Mouse (Mus musculus) ES-E14 (cell line): ENCODE results near the gene Tnfsf10. TPM values are rescaled to one million over a fixed set of nuclear protein-coding genes. Genes with fewer than 3 reads are reported as not detected.

ENCODE experiments used
- DNase-seq: peaks from one replicate; pipeline ENCODE4 v3.0.0-alpha.2; 2013; ENCODE audit warnings: low read depth, low spot score
- H3K27ac ChIP-seq: 2 replicates; pipeline ENCODE4 v1.5.1; 2012; ENCODE audit warnings: low read depth, mild to moderate bottlenecking, low read length, moderate library complexity, mixed read lengths; ENCODE audit not compliant: poor library complexity, insufficient read depth, severe bottlenecking
- H3K36me3 ChIP-seq: 2 replicates; pipeline ENCODE4 v1.6.1; 2012; ENCODE audit warnings: mild to moderate bottlenecking, low read length, moderate library complexity, mixed read lengths; ENCODE audit not compliant: control insufficient read depth, poor library complexity, insufficient read depth, severe bottlenecking
- H3K4me1 ChIP-seq, 2 experiments: fragments of 150-350 bp in 1 of 2; sonication (generic) in 1 of 2; 2 replicates each; pipeline ENCODE4 v1.6.1; 2012; ENCODE audit warnings: low read length in 2 of 2, mild to moderate bottlenecking in 1 of 2, mixed read lengths in 1 of 2; ENCODE audit not compliant: control insufficient read depth in 2 of 2, insufficient read depth in 2 of 2, poor library complexity in 1 of 2
- H3K4me3 ChIP-seq, 2 experiments: fragments of 150-350 bp in 1 of 2; sonication (generic) in 1 of 2; 2 replicates each; pipeline ENCODE4 v1.5.1; 2012; ENCODE audit warnings: low read length in 2 of 2, low read depth in 1 of 2, mild to moderate bottlenecking in 1 of 2, mixed read lengths in 1 of 2; ENCODE audit not compliant: insufficient read depth in 1 of 2, poor library complexity in 1 of 2, severe bottlenecking in 1 of 2
- H3K9ac ChIP-seq: 2 replicates; pipeline ENCODE4 v1.6.1; 2012; ENCODE audit warnings: low read depth, mild to moderate bottlenecking, low read length, mixed read lengths; ENCODE audit not compliant: poor library complexity, insufficient read depth, severe bottlenecking
- H3K9me3 ChIP-seq: fragments of 150-350 bp; sonication (generic); 2 replicates; pipeline ENCODE4 v1.6.1; 2012; ENCODE audit warnings: low read depth, mild to moderate bottlenecking, low read length; ENCODE audit not compliant: control insufficient read depth, insufficient read depth
- CHD2 ChIP-seq: IDR thresholded peaks from 2 replicates; pipeline ENCODE4 v1.6.1; 2014; ENCODE audit warnings: mild to moderate bottlenecking, low read depth, low read length, inconsistent platforms
- HCFC1 ChIP-seq: IDR thresholded peaks from 2 replicates; pipeline ENCODE4 v1.6.1; 2012; ENCODE audit warnings: low read length, inconsistent platforms, borderline replicate concordance; ENCODE audit not compliant: insufficient read depth
- MAFK ChIP-seq: IDR thresholded peaks from 2 replicates; pipeline ENCODE4 v1.6.1; 2014; ENCODE audit warnings: mild to moderate bottlenecking, low read depth, low read length, inconsistent platforms; ENCODE audit not compliant: insufficient read depth
- ZC3H11A ChIP-seq: IDR thresholded peaks from 2 replicates; pipeline ENCODE4 v1.6.1; 2012; ENCODE audit warnings: low read depth, mild to moderate bottlenecking, inconsistent platforms, low read length, borderline replicate concordance
- ZNF384 ChIP-seq: IDR thresholded peaks from 2 replicates; pipeline ENCODE4 v1.6.1; 2012; ENCODE audit warnings: low read depth, low read length, inconsistent platforms
- in situ Hi-C, 2 experiments: fragments of 600-800 bp; cut with MboI; formaldehyde crosslinking; loops; one replicate each; pipeline ENCODE4 v1.15.1; 2025; ENCODE audit warnings: low sequenced_read_pairs in 2 of 2, inconsistent platforms in 1 of 2; ENCODE audit not compliant: unreplicated experiment in 2 of 2
- total RNA-seq: library from RNA; depleted of rRNA; stranded (reverse); fragments of 300-350 nt; gene quantifications from 2 replicates; pipeline ENCODE4 v1.2.3, GENCODE M21; 2012

The Tnfsf10 gene
- total RNA-seq, 1 experiment = not detected

- no peaks in the 10 kb centered on the region for H3K4me1 ChIP-seq
- TF ChIP-seq ZC3H11A = no peak
- no peak for TF ChIP-seq HCFC1
- no peak for TF ChIP-seq ZNF384
- TF ChIP-seq CHD2 = no peak
- no peak for TF ChIP-seq MAFK
- H3K4me3 ChIP-seq = no peak overlapping the region
- H3K36me3 ChIP-seq = no peaks in the 10 kb centered on the region
- no peaks in the 10 kb centered on the region for H3K9me3 ChIP-seq
- no peak overlapping the region for H3K9ac ChIP-seq
- H3K27ac ChIP-seq = no peak overlapping the region
- DNase-seq = no peak
- in situ Hi-C loops = no loop called here
Measured at GRCm38 (mm10) chr3:27300451-27300850, 16.4 kb upstream of the Tnfsf10 start.

GRCm38 (mm10) chr3:27302339-27303022, 14.3 kb upstream of the Tnfsf10 start:
- Histone ChIP-seq H3K9ac (no peak overlapping the region), H3K9me3 (no peaks in the 10 kb centered on the region), H3K36me3 (no peaks in the 10 kb centered on the region), H3K27ac (no peak overlapping the region), H3K4me1 (no peaks in the 10 kb centered on the region), H3K4me3 (no peak overlapping the region)
- no peak for TF ChIP-seq HCFC1
- no peak for TF ChIP-seq ZC3H11A
- TF ChIP-seq MAFK = no peak
- TF ChIP-seq ZNF384 = no peak
- no peak for TF ChIP-seq CHD2
- no peak for DNase-seq
- in situ Hi-C loops = no loop called here

- DNase-seq = no peak
- Histone ChIP-seq H3K27ac (no peak overlapping the region), H3K9ac (no peak overlapping the region), H3K4me3 (no peak overlapping the region), H3K4me1 (no peaks in the 10 kb centered on the region), H3K9me3 (no peaks in the 10 kb centered on the region), H3K36me3 (no peaks in the 10 kb centered on the region)
- TF ChIP-seq ZC3H11A = no peak
- in situ Hi-C loops = no loop called here
Measured at GRCm38 (mm10) chr3:27306815-27307214, 10.0 kb upstream of the Tnfsf10 start.

GRCm38 (mm10) chr3:27310973-27311372, 5.9 kb upstream of the Tnfsf10 start:
- DNase-seq = no peak
- Histone ChIP-seq H3K9ac (no peak overlapping the region), H3K4me1 (no peaks in the 10 kb centered on the region), H3K36me3 (no peaks in the 10 kb centered on the region), H3K4me3 (no peak overlapping the region), H3K9me3 (no peaks in the 10 kb centered on the region), H3K27ac (no peak overlapping the region)
- TF ChIP-seq MAFK (no peak), CHD2 (no peak), ZNF384 (no peak), ZC3H11A (no peak), HCFC1 (no peak)
- in situ Hi-C loops = no loop called here

- Histone ChIP-seq H3K27ac (no peak overlapping the region), H3K9ac (no peak overlapping the region), H3K36me3 (no peaks in the 10 kb centered on the region), H3K4me3 (no peak overlapping the region), H3K9me3 (no peaks in the 10 kb centered on the region), H3K4me1 (no peaks in the 10 kb centered on the region)
- in situ Hi-C loops = no loop called here
- DNase-seq = no peak
- TF ChIP-seq CHD2 (no peak), MAFK (no peak), ZC3H11A (no peak)
Measured at GRCm38 (mm10) chr3:27311475-27311874, 5.4 kb upstream of the Tnfsf10 start.
